Mouse (Mus musculus): ENCODE data around the gene Lrp6.

Lrp6 gene

GRCm38 (mm10) chr6:134535169-134535568 is 31.6 kb downstream of the Lrp6 start:
- no peak for DNase-seq (ENCODE audit: extremely low read depth, insufficient read length, low spot score)

- no peak for DNase-seq (ENCODE audit: extremely low read depth, insufficient read length, low spot score)
Measured at GRCm38 (mm10) chr6:134533021-134533420, 33.7 kb downstream of the Lrp6 start.

DNA sequence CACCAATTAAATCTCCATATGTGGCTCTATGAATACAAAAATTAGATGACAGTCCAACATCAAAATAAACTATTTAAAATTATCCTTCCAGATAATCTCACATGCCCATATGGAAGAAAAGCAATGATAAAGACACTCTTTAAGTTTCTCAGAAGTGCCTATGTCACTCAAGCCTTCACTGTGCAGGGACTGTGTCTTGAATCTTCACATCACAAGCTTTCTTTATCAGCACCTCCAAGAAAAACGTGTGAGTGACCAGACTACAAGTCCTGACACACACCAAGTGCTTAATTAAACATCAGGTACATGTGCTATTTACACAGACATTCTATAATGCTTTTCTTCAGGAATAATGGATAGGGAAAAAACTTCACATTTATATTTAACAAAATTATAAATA is 34.8 kb downstream of the Lrp6 start:
- DNase-seq (ENCODE audit: extremely low read depth, insufficient read length, low spot score): no peak

DNA sequence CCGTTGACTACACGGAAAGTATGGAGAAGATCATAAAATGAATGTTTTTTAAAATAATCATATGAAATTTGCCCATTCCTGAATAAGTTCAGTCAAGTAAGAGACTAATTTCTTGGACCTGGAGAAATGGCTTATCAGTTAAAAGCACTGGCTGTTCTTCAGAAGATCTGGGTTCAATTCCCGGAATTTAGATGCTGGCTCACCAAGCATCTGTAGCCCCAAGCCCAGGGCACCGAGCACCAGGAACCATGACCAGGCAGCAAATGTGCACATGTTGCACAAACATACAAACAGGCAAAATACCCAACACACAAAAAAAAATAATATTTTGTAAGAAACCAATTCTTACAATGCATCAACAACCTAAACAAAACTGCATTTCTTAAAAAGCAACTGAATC is 37.4 kb downstream of the Lrp6 start:
- no peak for DNase-seq (ENCODE audit: extremely low read depth, insufficient read length, low spot score)

GRCm38 (mm10) chr6:134528396-134528795 is 38.4 kb downstream of the Lrp6 start:
- DNase-seq (ENCODE audit: extremely low read depth, insufficient read length, low spot score): no peak

DNA sequence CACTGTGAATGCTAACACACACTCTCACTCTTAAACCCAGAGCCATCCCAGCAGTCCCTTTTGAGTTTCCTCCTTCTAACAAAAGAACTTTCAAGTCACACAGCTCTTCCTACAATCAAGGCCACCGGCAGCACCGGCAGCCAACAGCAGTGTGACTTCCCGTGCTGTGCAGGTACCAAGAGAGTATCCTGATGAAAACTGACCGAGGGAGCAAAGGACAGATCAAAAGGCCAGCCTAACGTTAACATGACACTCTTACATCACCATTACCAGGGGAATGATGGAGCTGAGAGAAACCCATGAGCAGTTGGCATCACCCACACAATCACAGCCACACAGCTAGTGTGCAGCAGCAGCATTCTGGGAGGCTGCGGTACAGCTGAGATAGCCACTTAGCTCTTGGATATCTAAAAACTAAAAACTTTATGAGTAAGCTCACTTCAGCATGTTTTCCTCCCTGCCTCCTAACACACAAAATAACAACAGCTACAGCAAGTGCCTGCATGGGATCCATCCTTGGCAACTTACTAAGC is 39.1 kb downstream of the Lrp6 start:
- no peak for DNase-seq (ENCODE audit: extremely low read depth, insufficient read length, low spot score)

DNA sequence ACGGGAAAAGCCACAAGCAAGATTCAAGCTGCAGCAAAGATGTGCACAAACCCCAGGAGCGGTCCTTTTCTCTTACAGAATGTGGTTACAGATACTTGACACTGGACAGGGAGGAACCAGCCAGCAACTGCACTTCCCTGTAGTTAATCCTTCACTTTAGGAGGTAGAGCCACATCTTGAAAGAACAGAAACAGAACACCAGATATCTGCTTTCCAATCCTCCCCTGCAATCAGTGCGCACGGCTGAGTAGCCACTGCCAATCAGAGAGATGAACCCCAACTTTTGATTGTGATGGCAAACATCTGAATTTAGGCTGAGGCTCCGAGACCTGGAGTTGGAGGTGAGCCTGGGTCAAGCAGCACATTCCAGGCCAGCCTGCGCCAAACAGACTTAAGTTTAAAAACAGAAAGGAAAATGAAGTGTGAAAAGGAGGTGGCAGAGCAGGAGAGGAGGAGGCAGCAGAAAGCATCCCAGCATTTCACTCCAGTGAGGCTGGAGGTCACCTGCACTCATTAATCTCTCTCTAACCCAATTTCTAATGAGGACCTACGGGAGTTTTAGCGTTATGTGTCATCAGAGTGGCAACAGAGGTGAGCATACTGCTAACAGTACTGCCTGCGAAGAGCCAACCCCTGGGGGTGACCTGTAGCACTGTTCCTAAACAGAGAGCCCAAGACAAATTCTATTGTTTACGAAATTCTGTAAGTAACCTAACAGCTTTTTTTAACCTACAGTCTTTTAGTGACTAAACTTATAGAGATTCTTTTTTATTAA is 39.8 kb downstream of the Lrp6 start:
- no peak for DNase-seq (ENCODE audit: extremely low read depth, insufficient read length, low spot score)

- DNase-seq (ENCODE audit: extremely low read depth, insufficient read length, low spot score): no peak
Measured at GRCm38 (mm10) chr6:134526275-134526674, 40.5 kb downstream of the Lrp6 start.

- no peak for DNase-seq (ENCODE audit: extremely low read depth, insufficient read length, low spot score)
Measured at GRCm38 (mm10) chr6:134521411-134521810, 45.4 kb downstream of the Lrp6 start.

DNA sequence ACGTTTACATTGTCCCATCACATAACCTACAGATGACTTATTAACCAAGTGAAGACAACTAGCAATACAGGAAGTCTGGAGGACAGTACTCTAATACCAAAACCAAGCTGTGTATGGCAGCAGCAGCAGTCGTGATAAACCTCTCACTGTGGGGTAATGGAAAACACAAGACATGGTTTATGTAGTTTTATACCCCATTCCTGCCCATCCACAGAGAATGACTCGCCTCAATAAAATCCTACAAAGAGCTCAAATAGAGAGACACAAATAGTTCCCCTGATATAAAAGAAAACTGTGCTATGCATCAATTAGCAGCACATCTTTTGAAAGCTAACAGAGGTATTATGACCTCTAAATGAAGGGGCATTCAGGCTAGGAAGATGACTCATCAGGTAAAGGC is 45.9 kb downstream of the Lrp6 start:
- DNase-seq (ENCODE audit: extremely low read depth, insufficient read length, low spot score): peak; percentile 35

DNA sequence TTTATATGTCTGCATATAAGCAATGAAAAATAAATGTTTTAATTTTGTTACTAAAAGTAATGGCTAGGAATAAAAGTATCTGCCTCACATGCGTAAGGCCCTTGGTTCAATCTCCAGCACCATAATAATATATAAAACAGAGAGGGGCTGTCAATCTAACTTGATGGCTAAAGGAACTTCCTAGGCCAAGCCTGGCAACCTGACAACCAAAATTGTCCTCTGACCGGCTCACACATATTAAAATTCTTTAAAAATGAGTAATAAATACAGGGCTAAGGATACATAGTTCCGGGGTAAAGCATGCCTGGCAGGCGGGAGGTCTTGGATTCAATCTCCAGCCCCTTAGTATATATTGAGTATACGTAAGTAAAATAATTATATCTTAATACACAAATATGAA is 48.3 kb downstream of the Lrp6 start:
- DNase-seq (ENCODE audit: extremely low read depth, insufficient read length, low spot score): peak; percentile 20

DNA sequence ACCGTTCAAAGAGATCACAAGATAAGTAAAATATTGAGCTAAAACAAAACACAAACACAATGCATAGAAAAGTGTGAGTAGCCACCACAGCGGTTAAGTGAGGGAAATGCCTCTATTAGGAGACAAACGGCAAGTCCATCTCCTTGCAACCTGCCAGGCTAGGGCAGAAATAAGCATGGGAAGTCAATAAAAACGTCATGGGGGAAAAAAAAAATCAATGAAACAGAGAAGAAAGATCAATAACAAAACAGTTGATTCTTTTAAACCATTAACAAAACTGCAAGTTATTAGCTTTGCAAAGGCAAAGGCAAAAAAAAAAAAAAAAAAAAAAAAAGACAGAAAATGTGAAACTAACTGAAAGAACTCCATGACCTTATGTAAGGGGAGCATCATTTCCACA is 49.6 kb downstream of the Lrp6 start:
- no peak for DNase-seq (ENCODE audit: extremely low read depth, insufficient read length, low spot score)

GRCm38 (mm10) chr6:134515416-134515815 is 51.3 kb downstream of the Lrp6 start:
- no peak for DNase-seq (ENCODE audit: extremely low read depth, insufficient read length, low spot score)

- no peak for DNase-seq (ENCODE audit: extremely low read depth, insufficient read length, low spot score)
Measured at GRCm38 (mm10) chr6:134513896-134514510, 52.8 kb downstream of the Lrp6 start.

DNA sequence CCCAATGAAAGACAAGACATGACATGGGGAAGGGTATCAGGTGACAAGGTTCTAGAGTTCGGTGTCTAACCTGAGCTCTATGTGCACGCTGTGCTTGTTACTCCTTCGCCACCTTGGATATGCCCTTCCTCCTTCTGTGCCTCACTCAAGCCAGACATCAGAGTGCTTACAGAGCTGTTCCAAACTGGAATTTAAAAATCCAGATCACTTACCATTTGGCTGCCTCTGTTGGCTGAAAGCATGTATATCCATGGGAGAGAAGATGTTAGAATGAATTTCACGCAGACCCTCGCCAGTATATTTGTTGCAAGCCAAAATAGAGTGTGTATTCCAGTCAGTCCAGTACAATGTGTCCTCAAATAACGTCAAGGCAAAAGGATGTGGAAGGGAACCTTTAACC is 53.8 kb downstream of the Lrp6 start:
- DNase-seq (ENCODE audit: extremely low read depth, insufficient read length, low spot score): no peak

GRCm38 (mm10) chr6:134512478-134512877 is 54.3 kb downstream of the Lrp6 start:
- no peak for DNase-seq (ENCODE audit: extremely low read depth, insufficient read length, low spot score)

GRCm38 (mm10) chr6:134511118-134511517 is 55.6 kb downstream of the Lrp6 start:
- no peak for DNase-seq (ENCODE audit: extremely low read depth, insufficient read length, low spot score)

- DNase-seq (ENCODE audit: extremely low read depth, insufficient read length, low spot score): peak; percentile 18
Measured at GRCm38 (mm10) chr6:134510280-134510679, 56.5 kb downstream of the Lrp6 start.

DNA sequence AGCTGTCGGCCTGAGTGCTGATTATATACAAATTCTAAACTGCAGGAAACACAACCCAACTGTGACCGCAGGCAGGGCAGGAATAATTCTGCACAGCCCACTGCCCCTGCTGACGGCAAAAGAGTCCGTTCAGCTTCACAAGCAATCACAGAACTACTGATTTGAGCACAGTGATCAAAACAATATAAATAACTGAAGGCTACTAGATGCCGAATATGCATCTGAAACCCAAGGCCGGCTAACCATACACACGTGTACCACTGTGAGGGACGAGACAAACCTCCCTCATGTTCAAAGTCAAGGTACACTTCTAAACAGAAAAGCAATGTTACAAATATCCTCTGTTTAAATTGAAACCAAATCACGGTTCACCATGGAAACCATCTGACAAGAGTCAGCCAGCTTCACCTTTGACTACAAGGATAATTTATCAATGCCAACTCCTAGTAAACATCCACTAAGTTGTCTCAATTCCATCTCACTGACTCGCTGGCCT is 57.0 kb downstream of the Lrp6 start:
- DNase-seq (ENCODE audit: extremely low read depth, insufficient read length, low spot score): no peak

DNA sequence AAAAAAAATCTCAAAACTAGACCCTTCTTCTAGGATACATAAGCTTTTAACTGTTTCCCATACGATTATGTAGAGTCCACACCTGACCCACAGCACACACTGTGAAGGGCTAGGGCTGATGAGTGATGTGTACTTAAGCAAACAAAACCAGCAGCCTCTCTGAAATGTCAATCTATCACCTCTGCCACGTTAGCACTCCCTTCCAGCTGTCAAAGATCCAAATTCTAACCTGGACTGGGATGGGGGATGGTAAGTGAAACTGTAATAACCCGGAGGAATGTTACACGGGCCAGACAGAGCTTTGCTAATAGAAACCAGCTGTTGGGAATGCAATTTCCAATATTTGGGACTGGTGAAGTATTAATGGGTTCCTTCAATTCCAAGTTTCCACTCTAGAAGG is 61.9 kb downstream of the Lrp6 start:
- DNase-seq (ENCODE audit: extremely low read depth, insufficient read length, low spot score): no peak

DNA sequence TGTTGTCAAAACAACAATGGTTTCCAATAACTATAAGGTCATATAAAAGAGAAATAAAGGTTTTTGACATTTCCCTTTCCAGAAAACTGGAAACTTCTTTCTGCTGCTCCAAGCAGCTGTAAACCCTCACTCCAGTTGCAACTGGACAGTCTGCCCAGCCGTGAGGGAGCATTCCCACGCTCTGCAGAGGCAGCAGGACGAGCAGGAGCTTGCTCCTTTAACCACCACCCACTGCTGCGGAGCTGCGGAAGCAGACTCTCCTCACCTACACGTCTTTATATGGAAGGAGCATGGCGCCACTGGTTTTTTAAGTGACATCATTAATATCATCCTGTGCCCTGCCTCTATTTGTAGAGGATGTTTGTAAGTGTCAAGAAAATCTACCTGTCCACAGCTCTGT is 64.4 kb downstream of the Lrp6 start:
- no peak for DNase-seq (ENCODE audit: extremely low read depth, insufficient read length, low spot score)
